Mouse (Mus musculus) urinary bladder, adult 2 months (tissue): Measurements from ENCODE around the gene Olfr527. TPM values are rescaled to one million over a fixed set of nuclear protein-coding genes. Genes with fewer than 3 reads are reported as not detected.

Source experiments
- DNase-seq: peaks from one replicate; pipeline ENCODE4 v3.0.0; 2022; ENCODE audit warnings: low spot score
- polyA plus RNA-seq: library from polyadenylated mRNA; depleted of rRNA; stranded (reverse); fragments of >200 nt; gene quantifications from 2 replicates; pipeline ENCODE4 v1.2.3, GENCODE M21; 2012; rRNA removed

The Olfr527 gene
- not detected in 2 replicates for polyA plus RNA-seq

GRCm38 (mm10) chr7:140333717-140334116 is at the start of gene Olfr527:
Olfr527 (plus strand) TSS chr7:140334017.
- no peak for DNase-seq

- no peak for DNase-seq
These were observed 38.1 kb upstream of the Olfr527 start for GRCm38 (mm10) chr7:140295746-140296145.

GRCm38 (mm10) chr7:140296876-140297275 is 36.9 kb upstream of the Olfr527 start:
- DNase-seq, result no peak

- DNase-seq, result no peak
These were observed 34.4 kb upstream of the Olfr527 start for GRCm38 (mm10) chr7:140299416-140299815.

- DNase-seq, result no peak
These were observed 13.9 kb upstream of the Olfr527 start for GRCm38 (mm10) chr7:140319861-140320385.

- DNase-seq, result no peak
These were observed 13.3 kb upstream of the Olfr527 start, which contains the start of gene Olfr525 for GRCm38 (mm10) chr7:140320558-140320957. Olfr525 (plus strand) TSS chr7:140320858.

GRCm38 (mm10) chr7:140321135-140321534 is 12.7 kb upstream of the Olfr527 start:
- no peak for DNase-seq

GRCm38 (mm10) chr7:140329766-140330304 is 4.0 kb upstream of the Olfr527 start:
- no peak for DNase-seq

GRCm38 (mm10) chr7:140361571-140361970 is 27.8 kb downstream of the Olfr527 start, which contains the start of gene Olfr60:
Olfr60 (minus strand) TSS chr7:140361671.
- no peak for DNase-seq

GRCm38 (mm10) chr7:140374300-140374699 is 40.5 kb downstream of the Olfr527 start:
- DNase-seq, result no peak

GRCm38 (mm10) chr7:140376231-140376630 is 42.4 kb downstream of the Olfr527 start, which contains the start of gene Olfr530:
Olfr530 (minus strand) TSS chr7:140376331.
- DNase-seq, result no peak

GRCm38 (mm10) chr7:140376911-140377310 is 43.1 kb downstream of the Olfr527 start:
- no peak for DNase-seq

Other genes starting within 250 kb of the Olfr527 start
- gene Prap1, start 240.6 kb upstream of the Olfr527 start, polyA plus RNA-seq, result 3.3 TPM in 2 replicates
- 61.2 and 63.5 TPM in 2 replicates for gene Fuom, start 231.6 kb upstream of the Olfr527 start, polyA plus RNA-seq
- gene Paox, start 218.2 kb upstream of the Olfr527 start, polyA plus RNA-seq, result 8.1 and 11.0 TPM in 2 replicates
- 112 and 118 TPM in 2 replicates for gene Echs1, start 217.5 kb upstream of the Olfr527 start, polyA plus RNA-seq
- gene Mtg1, start 196.5 kb upstream of the Olfr527 start, polyA plus RNA-seq, result 26.1 and 31.0 TPM in 2 replicates
- gene Sprn, start 179.1 kb upstream of the Olfr527 start, polyA plus RNA-seq, result 4.8 and 8.9 TPM in 2 replicates
- gene Olfr522, start 169.3 kb upstream of the Olfr527 start, polyA plus RNA-seq, result not detected in 2 replicates
- not detected in 2 replicates for gene Olfr523, start 160.8 kb upstream of the Olfr527 start, polyA plus RNA-seq
- not detected in 2 replicates for gene Olfr524, start 128.1 kb upstream of the Olfr527 start, polyA plus RNA-seq
- gene Cd163l1, start 115.8 kb upstream of the Olfr527 start, polyA plus RNA-seq, result 1.1 and 1.2 TPM in 2 replicates
- 0.09 and 0.22 TPM in 2 replicates for gene 5830411N06Rik, start 86.7 kb upstream of the Olfr527 start, polyA plus RNA-seq
- gene Olfr525, start 13.2 kb upstream of the Olfr527 start, polyA plus RNA-seq, result not detected in 2 replicates
- gene Olfr60, start 27.7 kb downstream of the Olfr527 start, polyA plus RNA-seq, result 0.04 and 0.22 TPM in 2 replicates
- gene Olfr530, start 42.3 kb downstream of the Olfr527 start, polyA plus RNA-seq, result not detected in 2 replicates
- gene Olfr531, start 68.9 kb downstream of the Olfr527 start, polyA plus RNA-seq, result not detected in 2 replicates
- not detected in 2 replicates for gene Olfr532, start 87.6 kb downstream of the Olfr527 start, polyA plus RNA-seq
- gene Olfr533, start 129.4 kb downstream of the Olfr527 start, polyA plus RNA-seq, result not detected in 2 replicates
- not detected in 2 replicates for gene Olfr535, start 150.2 kb downstream of the Olfr527 start, polyA plus RNA-seq
- gene Olfr536, start 173.4 kb downstream of the Olfr527 start, polyA plus RNA-seq, result not detected in 2 replicates
- not detected in 2 replicates for gene Olfr538, start 233.9 kb downstream of the Olfr527 start, polyA plus RNA-seq